Mouse (Mus musculus) intestine, embryonic 16.5 days (tissue): ENCODE data around the gene Tmsb15b2. TPM values are rescaled to one million over a fixed set of nuclear protein-coding genes. Genes with fewer than 3 reads are reported as not detected.
"Not testable (repeated sequence)": the region's sequence is repeated elsewhere in the genome, so short reads cannot be mapped to it uniquely, and the experiment has no call there.

Experiments used
- ATAC-seq: fragments of 200-750 bp; cut with Nextera tagmentation; 2 replicates; pipeline ENCODE4 v1.8.0; 2017; ENCODE audit warnings: moderate TSS enrichment, moderate library complexity
- H3K27ac ChIP-seq: fragments of 300-500 bp; sonication (generic); 2 replicates; pipeline ENCODE4 v1.5.1; 2014; ENCODE audit warnings: mild to moderate bottlenecking, low read length
- H3K27me3 ChIP-seq: fragments of 300-500 bp; sonication (generic); replicated peaks from 2 replicates; pipeline ENCODE4 v1.6.1; 2014; ENCODE audit warnings: low read length, control low read depth, mixed read lengths; ENCODE audit not compliant: control insufficient read depth, insufficient read depth
- H3K36me3 ChIP-seq: fragments of 300-500 bp; sonication (generic); 2 replicates; pipeline ENCODE4 v1.6.1; 2014; ENCODE audit warnings: low read length, control low read depth; ENCODE audit not compliant: control insufficient read depth, insufficient read depth
- H3K4me1 ChIP-seq: fragments of 300-500 bp; sonication (generic); 2 replicates; pipeline ENCODE4 v1.6.1; 2014; ENCODE audit warnings: low read length, control low read depth, mixed read lengths; ENCODE audit not compliant: control insufficient read depth, insufficient read depth
- H3K4me2 ChIP-seq: fragments of 300-500 bp; sonication (generic); 2 replicates; pipeline ENCODE4 v1.6.1; 2014; ENCODE audit warnings: low read depth, low read length, control low read depth
- H3K4me3 ChIP-seq: fragments of 300-500 bp; sonication (generic); 2 replicates; pipeline ENCODE4 v1.5.1; 2014; ENCODE audit warnings: mild to moderate bottlenecking, low read length
- H3K9ac ChIP-seq: fragments of 300-500 bp; sonication (generic); 2 replicates; pipeline ENCODE4 v1.6.1; 2014; ENCODE audit warnings: low read depth, low read length
- H3K9me3 ChIP-seq: fragments of 300-500 bp; sonication (generic); 2 replicates; pipeline ENCODE4 v1.6.1; 2016; ENCODE audit warnings: low read length, control low read depth; ENCODE audit not compliant: control insufficient read depth
- WGBS: fragments of 180-500 bp; shearing (Covaris S2); extraction: QIAGEN DNeasy Blood & Tissue Kit; methylation state at CpG from one replicate; pipeline ENCODE4 v1.1.7; 2014; 5-methylcytosine and 5-hydroxymethylcytosine counted together
- polyA plus RNA-seq: library from polyadenylated mRNA; unstranded; fragments of >200 nt; fragmentation: Nextera tagmentation; extraction: Ambion mirVana; gene quantifications from 2 replicates; pipeline ENCODE4 v1.2.1, GENCODE M21; 2015

Gene Tmsb15b2
- polyA plus RNA-seq, 1 experiment from 2014 or later, result 39.5 TPM

DNA sequence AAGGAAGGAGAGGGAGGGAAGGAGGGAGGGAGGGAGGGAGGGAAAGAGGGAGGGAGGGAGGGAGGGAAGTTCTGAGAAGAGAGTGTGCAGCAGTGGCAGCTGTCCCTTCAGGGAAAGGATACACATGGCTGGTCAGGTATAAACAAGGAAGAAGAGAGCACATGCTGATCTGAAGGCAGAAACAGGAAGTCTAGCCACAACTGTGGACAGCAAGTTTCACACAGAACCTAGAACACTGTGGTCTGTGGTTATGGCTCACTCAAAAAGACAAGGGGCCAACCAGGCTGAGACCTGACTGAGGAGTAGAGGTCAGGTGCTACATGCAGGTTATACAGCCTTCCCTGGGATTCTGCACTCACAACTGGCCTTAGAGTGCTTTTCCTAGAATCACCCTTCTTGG, 10.7 kb upstream of the Tmsb15b2 start:
- no peak overlapping the region for H3K9ac ChIP-seq
- no peak overlapping the region for H3K4me3 ChIP-seq
- H3K36me3 ChIP-seq, result no peaks in the 10 kb centered on the region
- no peaks in the 10 kb centered on the region for H3K9me3 ChIP-seq
- H3K27me3 ChIP-seq, result no peaks in the 10 kb centered on the region
- ATAC-seq, result no peak
- no peaks in the 10 kb centered on the region for H3K4me1 ChIP-seq
- H3K4me2 ChIP-seq, result no peak overlapping the region
- H3K27ac ChIP-seq, result no peak overlapping the region

DNA sequence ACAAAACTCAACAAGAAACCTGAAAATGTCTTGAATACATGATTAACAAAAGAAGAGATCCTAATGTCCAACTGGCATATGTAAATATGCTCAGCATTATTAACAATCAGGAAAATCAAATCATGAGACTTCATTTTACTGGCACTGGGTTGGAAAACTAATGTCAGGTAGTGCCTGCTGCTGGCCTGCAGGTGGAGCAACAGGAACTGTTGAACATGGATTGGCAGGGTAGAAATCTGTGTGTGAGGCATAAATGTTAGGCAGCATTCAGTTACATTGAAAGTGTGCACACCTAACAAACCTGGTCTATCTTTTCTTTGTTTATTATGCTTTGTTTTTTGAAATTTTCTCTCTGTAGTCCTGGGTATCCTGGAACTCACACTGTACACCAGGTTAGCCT, 3.3 kb upstream of the Tmsb15b2 start:
- no peak for ATAC-seq
- no peaks in the 10 kb centered on the region for H3K36me3 ChIP-seq
- no peak overlapping the region for H3K9ac ChIP-seq
- H3K9me3 ChIP-seq, result no peaks in the 10 kb centered on the region
- H3K4me2 ChIP-seq, result no peak overlapping the region
- H3K4me1 ChIP-seq, result no peaks in the 10 kb centered on the region
- H3K4me3 ChIP-seq, result no peak overlapping the region
- no peak overlapping the region for H3K27ac ChIP-seq
- H3K27me3 ChIP-seq, result no peaks in the 10 kb centered on the region

DNA sequence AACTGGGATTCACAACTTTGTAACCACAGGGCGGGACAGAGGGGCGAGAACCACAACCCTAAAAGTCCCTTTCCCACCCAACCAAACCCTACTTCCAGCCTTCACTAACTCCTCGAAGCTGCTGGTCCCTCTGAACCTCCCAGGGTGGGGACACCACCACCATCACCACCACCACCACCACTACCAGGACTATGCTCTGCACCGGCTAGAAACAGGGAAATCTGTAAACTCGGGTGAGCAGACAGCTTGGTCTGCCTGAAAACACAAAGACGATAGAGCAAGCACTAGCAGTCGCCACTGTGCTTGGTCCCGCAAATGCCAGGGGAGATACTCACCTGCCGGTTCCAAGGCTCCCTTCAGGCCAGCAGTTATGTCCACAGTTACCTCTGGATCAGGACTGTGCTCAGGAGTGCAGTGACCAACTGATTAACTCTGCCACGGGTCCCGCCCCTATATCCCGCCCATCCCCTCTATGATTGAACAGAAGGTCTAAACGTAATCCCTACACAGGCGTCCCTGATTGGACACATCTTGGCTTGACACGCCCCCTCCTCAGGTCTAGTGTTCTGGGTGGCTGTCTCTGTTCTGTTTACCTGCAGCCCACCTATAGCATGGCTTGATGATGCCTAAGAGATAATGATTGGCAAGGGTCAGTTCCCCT, 1.3 kb upstream of the Tmsb15b2 start, which contains the start of the genes Tmsb15l and Tmsb15b1:
TSS of gene Tmsb15l (minus strand) at position 446 of the 661 bp plus-strand sequence.
TSS of gene Tmsb15b1 (minus strand) at position 451 of the 661 bp plus-strand sequence.
- ATAC-seq, result peak; percentile 100
- Histone ChIP-seq H3K36me3 (no peaks in the 10 kb centered on the region), H3K4me1 (no peaks in the 10 kb centered on the region), H3K27me3 (no peaks in the 10 kb centered on the region), H3K4me3 (peak within 1 kb of the TSS; percentile 48), H3K9me3 (no peaks in the 10 kb centered on the region), H3K9ac (peak within 1 kb of the TSS; percentile 67), H3K4me2 (peak within 1 kb of the TSS; percentile 50), H3K27ac (no peak within 1 kb of the TSS)
- 30% methylated on average over 15 of the region's 15 CpGs for WGBS

DNA sequence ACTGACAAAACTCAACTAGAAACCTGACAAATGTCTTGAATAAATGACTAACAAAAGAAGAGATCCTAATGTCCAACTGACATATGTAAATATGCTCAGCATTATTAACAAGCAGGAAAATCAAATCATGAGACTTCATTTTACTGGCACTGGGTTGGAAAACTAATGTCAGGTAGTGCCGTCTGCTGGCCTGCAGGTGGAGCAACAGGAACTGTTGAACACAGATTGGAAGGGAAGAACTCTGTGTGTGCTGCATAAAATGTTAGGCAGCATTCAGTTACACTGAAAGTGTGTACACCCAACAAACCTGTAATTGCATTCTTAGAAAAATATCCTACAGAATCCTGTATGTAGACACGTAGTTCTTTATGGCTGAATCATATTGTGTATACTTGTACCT, 15.6 kb downstream of the Tmsb15b2 start:
- Histone ChIP-seq H3K27ac (no peak overlapping the region), H3K9me3 (no peaks in the 10 kb centered on the region), H3K27me3 (no peaks in the 10 kb centered on the region), H3K9ac (no peak overlapping the region), H3K4me2 (no peak overlapping the region), H3K4me3 (no peak overlapping the region), H3K4me1 (no peaks in the 10 kb centered on the region), H3K36me3 (no peaks in the 10 kb centered on the region)
- WGBS, result 27% methylated on average over 2 of the region's 2 CpGs
- ATAC-seq, result no peak

DNA sequence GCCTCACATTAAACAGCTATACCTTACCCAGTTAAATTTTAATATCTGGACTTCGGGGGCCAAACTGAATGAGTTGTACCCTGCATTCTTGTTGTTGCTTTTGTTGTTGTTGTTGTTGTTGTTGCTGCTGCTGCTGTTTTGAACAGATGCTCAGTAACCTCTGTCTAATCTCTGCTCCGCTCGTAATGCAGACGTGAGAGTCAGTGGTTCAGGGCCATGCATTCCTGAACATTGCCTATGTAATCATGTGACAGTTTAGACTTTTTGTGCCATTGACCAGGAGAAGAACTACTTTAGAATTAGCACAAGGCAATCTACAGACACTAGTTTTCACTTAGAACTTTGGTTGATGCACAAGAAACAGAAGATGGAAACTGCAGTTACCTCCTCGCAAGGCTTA, 17.0 kb downstream of the Tmsb15b2 start:
- not testable (repeated sequence) for H3K27me3 ChIP-seq, H3K9ac ChIP-seq, H3K36me3 ChIP-seq, H3K9me3 ChIP-seq, H3K27ac ChIP-seq, H3K4me1 ChIP-seq
- Histone ChIP-seq H3K4me3 (peak overlapping the region; percentile 36; the same call in 1 of the 2 replicates), H3K4me2 (peak overlapping the region; percentile 42; the same call in 1 of the 2 replicates)
- 56% methylated on average over 5 of the region's 5 CpGs for WGBS
- peak; percentile 58 for ATAC-seq

DNA sequence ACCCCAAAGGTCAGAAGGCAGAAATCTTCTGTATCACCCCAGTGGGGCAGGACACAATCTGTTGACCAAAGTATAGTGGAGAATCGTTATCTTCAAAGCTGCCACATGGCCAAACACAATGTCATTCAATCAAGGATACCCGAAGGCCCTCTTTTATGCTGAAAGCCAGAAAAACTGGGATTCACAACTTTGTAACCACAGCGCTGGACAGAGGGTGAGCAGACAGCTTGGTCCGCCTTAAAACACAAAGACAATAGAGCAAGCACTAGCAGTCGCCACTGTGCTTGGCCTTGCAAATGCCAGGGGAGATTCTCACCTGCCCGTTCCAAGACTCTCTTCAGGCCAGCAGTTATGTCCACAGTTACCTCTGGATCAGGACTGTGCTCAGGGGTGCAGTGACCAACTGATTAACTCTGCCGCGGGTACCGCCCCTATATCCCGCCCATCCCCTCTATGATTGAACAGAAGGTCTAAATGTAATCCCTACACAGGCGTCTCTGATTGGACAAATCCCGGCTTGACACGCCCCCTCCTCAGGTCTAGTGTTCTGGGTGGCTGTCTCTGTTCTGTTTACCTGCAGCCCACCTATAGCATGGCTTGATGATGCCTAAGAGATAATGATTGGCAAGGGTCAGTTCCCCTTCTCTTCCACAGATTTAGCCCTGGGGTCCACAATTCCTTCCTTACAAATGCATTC, 17.6 kb downstream of the Tmsb15b2 start:
- peak; percentile 98 for ATAC-seq
- H3K27me3 ChIP-seq, H3K9me3 ChIP-seq, H3K36me3 ChIP-seq, H3K4me1 ChIP-seq, H3K27ac ChIP-seq, H3K9ac ChIP-seq: not testable (repeated sequence)
- WGBS, result 19% methylated on average over 13 of the region's 13 CpGs
- Histone ChIP-seq H3K4me2 (peak overlapping the region; percentile 42), H3K4me3 (peak overlapping the region; percentile 36)

DNA sequence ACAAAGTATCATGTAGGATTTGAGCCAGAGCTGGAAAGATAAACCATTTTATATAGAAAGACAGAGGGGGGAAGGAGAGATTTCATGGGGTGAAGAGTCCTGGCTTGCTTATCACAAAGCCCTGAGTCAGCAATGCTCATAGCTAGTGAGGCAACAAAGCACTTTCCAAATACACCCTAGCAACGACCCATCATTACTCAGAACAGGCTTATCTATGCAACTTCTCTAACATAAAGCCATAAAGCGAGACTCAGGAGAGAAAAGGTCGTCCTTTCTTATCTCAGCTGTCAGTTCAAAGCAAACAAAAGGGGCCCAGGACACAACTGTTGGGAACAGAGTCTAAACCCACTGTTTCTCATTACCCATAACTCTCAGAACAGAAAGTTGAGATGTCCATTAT, 37.3 kb downstream of the Tmsb15b2 start:
- H3K9ac ChIP-seq, result no peak overlapping the region
- H3K9me3 ChIP-seq, result no peaks in the 10 kb centered on the region
- 16% methylated on average over 3 of the region's 3 CpGs for WGBS
- H3K27me3 ChIP-seq, result no peaks in the 10 kb centered on the region
- no peaks in the 10 kb centered on the region for H3K4me1 ChIP-seq
- peak; percentile 100 for ATAC-seq
- H3K4me3 ChIP-seq, result no peak overlapping the region
- no peaks in the 10 kb centered on the region for H3K36me3 ChIP-seq
- no peak overlapping the region for H3K4me2 ChIP-seq
- H3K27ac ChIP-seq, result no peak overlapping the region

DNA sequence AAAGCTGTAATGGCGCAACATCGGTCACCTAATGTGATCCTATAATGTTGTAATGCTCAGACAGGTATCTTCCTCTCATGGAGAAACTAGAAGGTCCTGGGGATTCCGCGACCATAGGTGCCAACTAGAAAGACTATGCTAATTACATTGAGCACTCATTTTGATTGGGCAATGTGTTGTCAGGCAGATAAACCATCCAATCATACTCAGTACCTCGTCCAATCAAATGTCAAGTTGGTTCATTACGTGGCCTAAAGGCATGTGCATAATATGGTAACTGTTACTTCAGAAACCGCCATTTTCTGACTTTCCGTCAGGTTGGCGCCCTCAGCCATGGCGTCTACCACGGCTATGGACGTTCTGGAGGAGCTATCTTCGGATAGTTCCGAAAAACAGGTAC, 48.3 kb downstream of the Tmsb15b2 start, which contains the start of gene H2bfm:
TSS of gene H2bfm (plus strand) at position 295 of the 400 bp plus-strand sequence.
- Histone ChIP-seq H3K4me2 (no peak within 1 kb of the TSS), H3K4me1 (no peaks in the 10 kb centered on the region), H3K27me3 (no peaks in the 10 kb centered on the region), H3K9me3 (0 out of 2 replicates have a peak, but pooled peaks cover 3% of the 10 kb centered on the region), H3K36me3 (no peaks in the 10 kb centered on the region), H3K9ac (no peak within 1 kb of the TSS), H3K4me3 (no peak within 1 kb of the TSS), H3K27ac (no peak within 1 kb of the TSS)
- 93% methylated on average over 14 of the region's 14 CpGs for WGBS
- ATAC-seq, result no peak

DNA sequence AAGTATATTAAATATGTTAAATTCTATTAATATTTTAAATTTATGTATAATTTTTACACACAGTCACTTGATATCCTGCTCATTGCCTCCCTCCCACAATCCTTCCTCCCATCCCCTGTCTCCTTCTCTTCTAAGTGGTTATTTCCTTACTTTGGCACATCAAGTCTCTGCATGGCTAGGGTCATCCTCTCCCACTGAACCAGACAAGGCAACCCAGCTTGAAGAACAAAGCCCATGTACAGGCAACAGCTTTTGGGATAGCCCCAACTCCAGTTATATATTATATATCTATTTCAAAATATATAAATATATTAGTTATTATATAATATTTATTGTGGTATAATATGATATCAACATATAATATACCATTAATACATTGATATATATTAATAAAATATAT, 49.4 kb downstream of the Tmsb15b2 start:
- Histone ChIP-seq H3K4me3 (no peak overlapping the region), H3K27ac (no peak overlapping the region), H3K36me3 (no peaks in the 10 kb centered on the region), H3K27me3 (no peaks in the 10 kb centered on the region), H3K4me2 (no peak overlapping the region), H3K9me3 (0 out of 2 replicates have a peak, but pooled peaks cover 3% of the 10 kb centered on the region), H3K9ac (no peak overlapping the region), H3K4me1 (no peaks in the 10 kb centered on the region)
- ATAC-seq, result no peak
